In the genomic region with DNA sequence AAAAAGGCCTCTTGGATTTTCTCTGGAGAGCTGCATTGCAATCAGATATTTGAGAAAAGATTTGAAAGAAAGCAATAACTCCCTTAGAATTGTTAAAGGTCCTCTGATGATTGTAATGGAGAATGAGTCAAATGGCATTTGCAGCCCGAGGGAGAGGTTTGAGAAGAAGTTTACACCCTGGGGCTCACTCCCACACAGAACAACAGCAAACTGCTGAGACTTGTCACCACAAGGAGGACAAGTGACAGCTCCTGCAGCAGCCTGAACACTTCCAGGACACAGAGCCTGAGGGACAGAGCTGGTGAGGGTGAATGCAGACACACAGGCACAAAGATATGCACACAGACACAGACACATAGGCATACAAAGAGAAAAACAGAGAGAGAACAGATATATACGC, we compare ENCODE assay signal across 19 mouse cellular contexts.
"Had no signal": no experiment of that assay in that cellular context is flagged by ENCODE, and none has a peak within 500 bp of the region (broad histone marks: within the 10 kb centered on the region; RNA-seq: fewer than 3 reads in every experiment).

No protein-coding gene starts in this region.

- H3K27ac ChIP-seq: liver, embryonic 14.5 days; midbrain, embryonic 10.5 days; midbrain, embryonic 12.5 days; neural tube, embryonic 13.5 days; neural tube, embryonic 15.5 days; stomach, embryonic 15.5 days; stomach, postnatal 0 days had no signal

- ATAC-seq: midbrain, embryonic 16.5 days had no signal

- DNase-seq: lung, adult 18-20 months; lung, embryonic 14.5 days; lung, postnatal 10 days; lung, postnatal 4 days; midbrain, embryonic 14.5 days; right cerebral cortex, postnatal 14 days; right cerebral cortex, postnatal 4 days; thymus, adult 18-20 months; thymus, postnatal 14 days; thymus, postnatal 36 days had no signal

- H3K4me3 ChIP-seq: midbrain, embryonic 10.5 days; midbrain, embryonic 12.5 days; myocyte; neural tube, embryonic 13.5 days; neural tube, embryonic 15.5 days; stomach, embryonic 15.5 days had no signal
